Mouse (Mus musculus): ENCODE results near the gene Myadm. TPM values are rescaled to one million over a fixed set of nuclear protein-coding genes. Genes with fewer than 3 reads are reported as not detected.

Gene Myadm
- total RNA-seq, 2 experiments from 2014 or later = 6.4 to 12.6 TPM

GRCm38 (mm10) chr7:3348326-3348725 is 59.4 kb downstream of the Myadm start:
- no peak for ATAC-seq (replicated peaks; ENCODE audit: low FRiP score, poor library complexity, severe bottlenecking)

GRCm38 (mm10) chr7:3349775-3350174 is 60.9 kb downstream of the Myadm start:
- ATAC-seq (replicated peaks; ENCODE audit: low FRiP score, poor library complexity, severe bottlenecking) = no peak

Other genes with a start within 250 kb of the Myadm start
- gene AU018091, start 119.9 kb upstream of the Myadm start, total RNA-seq (2015; ENCODE audit: low replicate concordance) = not detected in 2 replicates
- gene AU018091, start 119.9 kb upstream of the Myadm start, total RNA-seq (2017; ENCODE audit: low replicate concordance) = not detected in 2 replicates
- 0.72 TPM in 1 of 2 replicates, not detected in the other for gene Nlrp12, start 39.3 kb upstream of the Myadm start, total RNA-seq (2015; ENCODE audit: low replicate concordance)
- gene Nlrp12, start 39.3 kb upstream of the Myadm start, total RNA-seq (2017; ENCODE audit: low replicate concordance) = 1.0 TPM in 1 of 2 replicates, not detected in the other
- 0.84 and 6.8 TPM in 2 replicates for gene Prkcg, start 99 bp downstream of the Myadm start, total RNA-seq (2015; ENCODE audit: low replicate concordance)
- gene Prkcg, start 99 bp downstream of the Myadm start, total RNA-seq (2017; ENCODE audit: low replicate concordance) = not detected in 2 replicates
- gene Cacng7, start 43.9 kb downstream of the Myadm start, total RNA-seq (2015; ENCODE audit: low replicate concordance) = not detected in 2 replicates
- 2.1 TPM in 1 of 2 replicates, not detected in the other for gene Cacng7, start 43.9 kb downstream of the Myadm start, total RNA-seq (2017; ENCODE audit: low replicate concordance)
- not detected in 2 replicates for gene Cacng8, start 101.6 kb downstream of the Myadm start, total RNA-seq (2015; ENCODE audit: low replicate concordance)
- gene Cacng8, start 101.6 kb downstream of the Myadm start, total RNA-seq (2017; ENCODE audit: low replicate concordance) = not detected in 2 replicates
- not detected in 2 replicates for gene Cacng6, start 135.1 kb downstream of the Myadm start, total RNA-seq (2015; ENCODE audit: low replicate concordance)
- gene Cacng6, start 135.1 kb downstream of the Myadm start, total RNA-seq (2017; ENCODE audit: low replicate concordance) = not detected in 2 replicates
- gene Tarm1, start 213.5 kb downstream of the Myadm start, total RNA-seq (2015; ENCODE audit: low replicate concordance) = 1.7 TPM in 1 of 2 replicates, not detected in the other
- 0.90 and 1.4 TPM in 2 replicates for gene Tarm1, start 213.5 kb downstream of the Myadm start, total RNA-seq (2017; ENCODE audit: low replicate concordance)

All from erythroid progenitor cell, adult 5-6 weeks (primary cell).